Mouse (Mus musculus): ENCODE data around the gene Dtnb.
"Not testable (repeated sequence)": the region's sequence is repeated elsewhere in the genome, so short reads cannot be mapped to it uniquely, and the experiment has no call there.

The Dtnb gene

GRCm38 (mm10) chr12:3571787-3572580 is at the start of gene Dtnb:
Gene Dtnb, plus strand, starts transcription at chr12:3572381.
- DNase-seq (ENCODE audit: low spot score): peak; percentile 68

GRCm38 (mm10) chr12:3525536-3525935 is 46.6 kb upstream of the Dtnb start:
- DNase-seq (ENCODE audit: low spot score): no peak

DNA sequence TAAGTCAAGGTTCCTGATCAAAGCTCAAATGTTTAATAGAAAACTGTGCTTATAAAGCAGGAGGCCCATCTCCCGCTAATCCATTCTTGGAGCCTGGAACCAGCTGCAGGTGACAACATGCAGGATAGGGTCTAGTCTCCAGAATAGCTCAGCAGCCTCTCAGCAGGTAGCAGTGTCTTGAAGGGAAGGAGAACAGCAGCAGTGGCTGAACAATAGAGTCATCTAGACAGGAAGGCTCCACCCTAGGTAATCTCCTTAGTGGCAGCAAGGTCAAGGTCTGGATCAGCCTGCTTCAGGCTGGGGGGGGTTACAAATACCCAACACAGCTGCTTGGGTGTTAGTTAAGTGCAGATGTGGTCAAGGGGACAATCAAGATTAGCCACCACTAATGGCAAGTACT is 36.7 kb upstream of the Dtnb start:
- DNase-seq (ENCODE audit: low spot score): not testable (repeated sequence)

DNA sequence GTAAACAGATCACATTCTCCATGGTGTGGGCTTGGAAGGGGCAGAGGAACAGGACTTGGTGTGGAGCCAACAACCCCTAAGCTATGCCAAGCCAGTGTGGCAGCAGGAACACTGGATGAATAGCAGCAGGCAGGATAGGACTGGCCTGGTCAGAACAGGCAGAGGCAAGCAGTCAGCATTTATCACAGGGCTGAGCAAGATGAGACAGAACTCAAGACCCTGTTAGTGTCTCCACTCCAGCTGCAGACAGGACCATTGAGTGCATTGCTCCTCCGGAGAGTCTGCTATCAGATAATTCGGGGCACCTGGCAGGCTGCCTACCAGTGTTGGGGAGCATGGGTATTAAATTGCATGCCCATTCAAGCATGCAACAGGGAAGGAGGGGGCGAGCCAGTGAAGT is 34.6 kb upstream of the Dtnb start:
- no peak for DNase-seq (ENCODE audit: low spot score)

GRCm38 (mm10) chr12:3538036-3538435 is 34.1 kb upstream of the Dtnb start:
- DNase-seq (ENCODE audit: low spot score): no peak

DNA sequence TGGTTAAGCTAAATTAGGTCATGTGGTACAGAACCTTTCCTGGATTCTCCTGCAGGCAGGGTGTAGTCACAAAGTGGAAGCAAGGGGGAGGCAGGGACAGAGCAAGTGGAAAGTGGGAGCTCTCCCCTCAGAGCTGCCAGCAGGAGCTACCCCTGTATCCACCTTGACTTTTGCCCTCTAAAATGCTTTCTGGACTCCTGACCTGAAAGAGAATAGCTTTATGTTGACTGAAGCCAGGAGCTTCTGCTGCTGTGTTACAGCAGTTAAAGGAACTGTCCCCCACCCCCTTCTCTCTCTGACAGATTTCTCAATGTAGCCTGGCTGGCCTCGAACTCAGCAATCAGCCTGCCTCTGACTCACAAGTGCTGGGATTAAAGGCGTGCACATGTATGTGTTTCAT is 32.6 kb upstream of the Dtnb start:
- DNase-seq (ENCODE audit: low spot score): no peak

DNA sequence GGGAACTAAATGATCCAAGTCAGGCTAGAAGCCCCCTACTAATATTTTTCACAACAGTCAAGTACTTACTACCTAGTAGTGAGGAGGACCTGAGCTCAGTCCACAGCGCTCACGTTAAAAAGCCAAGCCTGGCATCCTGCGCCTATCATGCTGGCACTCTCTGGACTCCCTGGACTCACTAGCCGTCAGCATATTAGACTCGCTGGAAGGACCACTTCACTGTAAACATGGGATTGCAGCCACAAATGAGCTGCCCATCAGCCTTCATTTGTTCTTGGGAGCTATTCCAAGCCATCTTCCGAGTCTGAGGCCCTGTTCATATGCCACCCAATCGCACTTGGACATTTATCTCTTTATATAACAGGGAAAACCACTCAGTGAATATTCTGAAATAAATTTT is 31.3 kb upstream of the Dtnb start:
- DNase-seq (ENCODE audit: low spot score): no peak

DNA sequence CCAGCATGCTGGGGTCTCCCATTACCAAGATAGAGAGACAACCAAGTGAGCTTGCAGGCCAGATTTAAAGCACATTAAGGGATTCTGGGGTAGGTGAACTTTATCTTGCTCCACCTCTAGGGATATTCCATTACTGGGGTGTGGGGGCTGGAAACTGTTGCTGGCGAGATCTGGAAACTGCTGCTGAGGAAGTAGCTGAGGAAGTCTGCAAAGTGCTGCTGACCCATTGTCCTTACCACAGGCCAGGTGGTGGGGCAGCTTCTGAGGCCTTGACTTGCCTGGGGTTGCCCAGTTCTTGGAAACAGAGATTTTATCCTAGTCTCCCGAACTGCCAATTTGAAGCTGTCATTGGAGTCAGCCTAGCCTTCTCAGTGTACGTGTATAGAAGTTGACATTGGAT is 26.7 kb upstream of the Dtnb start:
- DNase-seq (ENCODE audit: low spot score): no peak

- DNase-seq (ENCODE audit: low spot score): no peak
Observed at GRCm38 (mm10) chr12:3546121-3546658, 26.0 kb upstream of the Dtnb start.

GRCm38 (mm10) chr12:3546781-3547180 is 25.4 kb upstream of the Dtnb start:
- no peak for DNase-seq (ENCODE audit: low spot score)

DNA sequence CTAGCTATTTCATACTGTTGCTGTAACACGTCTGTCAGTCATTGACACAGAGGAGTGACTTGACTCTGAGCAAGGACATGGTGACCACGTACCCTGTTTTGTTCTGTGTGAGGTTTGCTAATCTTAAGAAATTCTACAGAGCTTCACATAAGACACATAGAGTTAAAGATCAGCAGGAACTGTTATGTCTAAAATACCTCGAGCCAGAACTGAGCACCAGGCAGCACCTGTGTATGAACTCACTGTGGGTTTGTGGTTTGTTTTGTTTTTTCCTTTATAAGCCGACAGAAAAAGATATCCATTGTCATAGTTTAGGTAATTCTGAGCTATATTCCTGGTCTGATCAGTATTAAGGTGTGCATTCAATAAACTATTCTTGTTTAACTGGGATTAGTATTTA is 24.7 kb upstream of the Dtnb start:
- peak; percentile 53 for DNase-seq (ENCODE audit: low spot score)

- DNase-seq (ENCODE audit: low spot score): no peak
Observed at GRCm38 (mm10) chr12:3547911-3548310, 24.3 kb upstream of the Dtnb start.

DNA sequence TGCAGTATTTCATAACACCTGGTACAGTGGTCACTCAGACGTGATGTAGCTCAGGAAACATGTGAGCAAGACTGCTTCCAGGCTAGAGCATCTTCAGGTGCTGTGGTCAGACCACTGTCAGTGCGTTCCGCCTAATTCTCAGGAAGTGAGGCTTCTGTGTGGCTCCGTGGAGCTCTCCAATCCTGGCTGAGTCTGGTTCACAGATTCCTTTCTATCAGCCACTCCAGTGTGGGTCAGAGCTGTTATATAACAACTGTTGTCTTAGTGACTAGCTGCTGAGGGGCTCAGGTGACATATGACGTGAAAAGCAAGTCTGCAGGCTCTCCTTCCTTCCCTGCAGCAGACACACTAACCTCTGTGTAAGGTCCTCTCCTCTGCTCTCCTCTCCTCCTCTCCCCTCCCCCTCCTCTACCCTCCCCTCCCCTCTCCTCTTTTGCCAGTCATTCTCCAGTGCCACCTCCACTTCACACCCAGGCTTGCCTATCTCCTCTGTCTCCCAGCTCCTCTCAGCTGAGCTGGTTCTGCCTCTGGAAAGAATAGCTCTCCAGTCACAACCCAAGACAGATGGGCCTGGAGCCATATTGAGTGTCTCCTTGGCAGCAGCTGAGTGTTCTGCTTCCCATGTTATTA is 23.5 kb upstream of the Dtnb start:
- peak; percentile 61 for DNase-seq (ENCODE audit: low spot score)

DNA sequence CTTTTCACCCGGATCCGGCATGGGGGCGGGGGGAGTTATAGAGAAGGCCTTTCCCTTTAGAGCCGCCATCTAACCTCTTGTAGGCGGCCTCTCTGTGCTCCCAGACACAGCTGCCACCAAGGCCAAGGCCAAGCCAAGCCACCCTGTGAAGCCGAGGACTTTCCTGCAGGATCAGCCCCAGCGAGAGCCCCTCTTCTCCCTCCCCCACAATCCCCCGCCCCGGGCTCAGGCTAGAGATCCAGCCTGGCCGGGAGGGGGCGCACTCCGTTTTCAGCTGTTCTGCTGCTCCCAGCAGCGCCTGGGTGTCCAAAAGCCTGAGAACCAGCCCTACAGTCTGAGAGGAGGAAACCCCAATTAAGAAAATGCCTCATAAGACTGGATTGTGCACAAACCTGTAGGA is 21.9 kb upstream of the Dtnb start:
- DNase-seq (ENCODE audit: low spot score): no peak

DNA sequence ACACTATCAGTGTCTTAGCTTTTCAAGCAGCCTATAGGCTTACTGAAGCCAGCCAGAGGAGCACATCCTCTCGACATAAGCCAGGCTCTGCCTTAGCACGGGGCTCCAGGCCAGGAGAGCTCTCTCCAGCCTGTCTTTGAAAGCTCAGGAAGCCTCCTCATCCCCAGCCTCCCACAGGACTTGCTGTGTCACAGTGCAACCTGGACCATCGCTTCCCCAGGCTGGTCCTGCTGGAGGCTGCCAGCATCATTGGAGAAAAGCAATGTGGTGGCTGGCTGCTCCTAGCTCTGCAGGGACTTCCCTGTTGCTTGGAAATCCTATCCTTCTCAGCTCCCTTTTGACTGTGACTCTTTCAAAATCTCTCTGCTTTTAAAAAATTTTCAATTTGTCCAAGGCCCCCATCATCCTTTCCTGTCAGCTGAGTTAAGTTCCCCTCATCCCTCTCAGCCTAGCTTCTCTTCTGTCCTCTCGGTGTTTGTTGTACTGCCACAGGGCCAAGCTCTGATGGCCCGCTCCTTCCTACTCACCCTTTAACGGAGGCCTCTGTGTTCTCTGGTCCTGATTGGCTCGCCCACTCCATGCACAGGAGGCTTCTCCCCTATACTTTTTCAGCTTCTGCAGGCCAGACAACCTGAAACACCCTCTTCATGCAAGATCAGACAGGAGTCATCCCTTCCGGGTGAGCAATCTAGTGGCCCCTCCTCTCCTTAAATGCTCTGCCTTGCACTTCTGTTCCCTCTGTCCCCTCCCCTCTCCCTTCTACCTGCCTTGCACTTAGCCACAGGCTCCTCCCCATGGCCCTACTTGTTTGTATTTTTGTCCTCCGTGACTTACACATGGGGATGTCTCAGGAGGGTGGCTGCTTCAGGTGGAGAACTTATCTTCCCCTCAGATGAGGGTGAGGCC is 14.5 kb upstream of the Dtnb start:
- DNase-seq (ENCODE audit: low spot score): no peak

GRCm38 (mm10) chr12:3560596-3560995 is 11.6 kb upstream of the Dtnb start:
- DNase-seq (ENCODE audit: low spot score): peak; percentile 85

GRCm38 (mm10) chr12:3561032-3561431 is 11.1 kb upstream of the Dtnb start:
- DNase-seq (ENCODE audit: low spot score): no peak

DNA sequence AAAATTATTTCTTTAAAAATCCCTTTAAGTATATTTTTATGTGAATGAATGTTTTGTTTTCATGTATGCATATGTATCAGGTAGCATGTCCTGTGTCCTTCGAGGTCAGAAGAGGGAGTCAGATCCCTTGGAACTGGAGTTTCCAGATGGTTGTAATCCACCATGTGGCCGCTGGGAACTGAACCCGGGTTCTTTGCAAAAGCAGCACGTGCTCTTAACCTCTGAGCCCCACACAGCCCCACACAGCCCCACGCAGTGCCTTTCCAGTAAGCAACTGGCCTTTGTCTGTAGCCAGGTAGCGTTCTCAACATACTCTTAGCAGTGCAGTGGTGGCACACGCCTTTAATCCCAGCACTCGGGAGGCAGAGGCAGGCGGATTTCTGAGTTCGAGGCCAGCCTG is 9.4 kb upstream of the Dtnb start:
- DNase-seq (ENCODE audit: low spot score): no peak

DNA sequence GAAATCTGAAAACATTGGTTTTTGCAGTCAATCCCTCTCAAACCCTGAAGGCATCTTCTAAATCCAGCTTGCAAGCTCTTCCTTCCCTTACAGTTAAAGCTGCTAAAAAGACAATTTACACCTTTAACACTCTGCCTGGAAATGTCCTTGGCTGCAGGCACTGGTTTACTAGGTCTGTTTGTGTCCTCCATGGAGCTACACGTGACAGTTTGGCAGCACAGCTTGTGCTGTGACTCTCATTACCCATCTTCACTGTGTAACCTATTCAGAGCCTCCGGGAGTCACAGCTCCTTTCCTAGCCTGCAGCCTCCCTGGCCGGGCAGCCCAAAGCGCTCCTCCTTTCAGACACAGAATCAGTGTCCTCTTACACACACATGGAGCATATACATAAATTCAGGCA is 8.5 kb upstream of the Dtnb start:
- no peak for DNase-seq (ENCODE audit: low spot score)

DNA sequence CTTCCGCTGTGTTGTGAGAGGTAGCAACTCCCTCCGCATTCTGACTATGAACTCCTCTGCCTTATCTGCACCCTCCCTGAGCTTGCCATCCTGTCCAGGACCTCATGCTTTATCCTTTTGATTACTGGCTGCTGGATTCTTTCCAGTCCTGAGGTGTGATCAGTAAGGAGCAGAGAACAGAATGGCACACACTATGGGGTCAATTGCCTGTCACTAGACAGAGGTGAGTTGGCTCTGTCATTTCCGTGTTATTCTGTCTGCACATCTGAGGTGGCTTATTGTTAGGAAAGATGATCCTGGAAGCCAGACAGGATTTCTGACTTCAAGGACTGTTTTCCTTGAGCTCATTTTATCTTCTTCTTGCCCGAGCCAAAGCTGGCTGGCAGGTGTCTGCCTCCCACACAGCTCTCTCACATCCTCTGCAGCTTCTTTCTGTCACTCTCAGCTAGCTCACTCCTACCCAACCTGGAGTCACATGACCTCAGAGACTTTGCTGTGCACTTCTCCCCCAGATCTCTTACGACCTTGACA is 3.7 kb upstream of the Dtnb start:
- DNase-seq (ENCODE audit: low spot score): peak; percentile 68

DNA sequence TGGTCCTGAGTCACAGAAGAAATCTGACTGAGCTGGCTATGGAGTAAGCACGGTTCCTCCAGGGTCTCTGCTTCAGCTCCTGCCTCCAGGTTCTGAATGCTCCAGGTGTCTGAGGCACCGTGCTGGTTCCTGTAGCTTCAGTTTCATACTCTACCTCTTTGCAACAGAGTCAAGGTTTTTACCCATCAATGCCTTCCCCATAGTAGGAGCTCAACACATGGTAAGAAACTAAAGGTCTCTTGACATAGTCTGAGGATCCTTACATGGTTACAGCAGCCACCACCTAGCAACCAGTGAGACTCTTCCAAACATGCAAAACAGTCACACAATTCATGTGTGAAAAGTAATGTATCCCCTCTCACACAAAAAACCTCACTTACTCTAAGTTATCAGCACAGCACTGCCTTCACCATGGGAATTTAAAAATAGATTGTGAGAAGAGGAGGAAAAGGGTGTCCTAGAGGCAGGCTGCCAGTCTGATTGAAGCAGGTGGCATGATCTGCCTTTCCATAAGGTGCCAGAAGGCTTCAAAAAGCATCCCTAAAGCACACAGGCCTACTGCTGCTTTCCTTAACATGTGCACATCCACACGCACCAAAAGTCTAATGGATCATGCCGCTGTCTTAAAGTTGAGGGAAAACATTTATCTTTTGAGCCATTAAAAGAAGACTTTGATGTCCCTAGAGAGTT is 1.3 kb upstream of the Dtnb start:
- peak; percentile 35 for DNase-seq (ENCODE audit: low spot score)
